In genomic region chr12:33096017-33096416, GRCm38 (mm10) we compare ENCODE assay signal across 29 mouse cellular contexts. TPM values are rescaled to one million over a fixed set of nuclear protein-coding genes. Genes with fewer than 3 reads are reported as not detected.
"Had no signal": no experiment of that assay in that cellular context is flagged by ENCODE, and none has a peak within 500 bp of the region (broad histone marks: within the 10 kb centered on the region; RNA-seq: fewer than 3 reads in every experiment).

No protein-coding gene starts in this region.

- H3K4me1 ChIP-seq: heart, embryonic 13.5 days; hindbrain, embryonic 13.5 days; hindbrain, embryonic 15.5 days; kidney, embryonic 15.5 days; limb, embryonic 12.5 days had no signal

- H3K4me3 ChIP-seq: heart, adult 2 months; heart, embryonic 13.5 days; heart, embryonic 15.5 days; hindbrain, embryonic 13.5 days; hindbrain, embryonic 15.5 days; kidney, embryonic 15.5 days; layer of hippocampus, adult 2 months; left cerebral cortex, adult 2 months; limb, embryonic 10.5 days; limb, embryonic 12.5 days had no signal

- H3K36me3 ChIP-seq: heart, embryonic 13.5 days; heart, embryonic 15.5 days; hindbrain, embryonic 13.5 days; hindbrain, embryonic 15.5 days; kidney, embryonic 15.5 days; limb, embryonic 10.5 days; limb, embryonic 12.5 days had no signal

- H3K27me3 ChIP-seq: heart, embryonic 15.5 days; hindbrain, embryonic 15.5 days; kidney, embryonic 15.5 days had no signal

- H3K9me3 ChIP-seq: heart, embryonic 13.5 days; heart, embryonic 15.5 days; hindbrain, embryonic 13.5 days; hindbrain, embryonic 15.5 days; kidney, embryonic 15.5 days; limb, embryonic 10.5 days; limb, embryonic 12.5 days had no signal

- H3K4me2 ChIP-seq: heart, embryonic 11.5 days; heart, embryonic 13.5 days; heart, embryonic 15.5 days; hindbrain, embryonic 13.5 days; hindbrain, embryonic 15.5 days; kidney, embryonic 15.5 days; limb, embryonic 12.5 days had no signal

- ATAC-seq: forebrain, postnatal 0 days; hindbrain, postnatal 0 days; intestine, embryonic 16.5 days had no signal

- H3K9ac ChIP-seq: forebrain, postnatal 0 days; heart, embryonic 13.5 days; heart, embryonic 15.5 days; hindbrain, embryonic 13.5 days; hindbrain, embryonic 15.5 days; kidney, embryonic 15.5 days; limb, embryonic 12.5 days had no signal

- DNase-seq: forebrain, postnatal 0 days; gastrocnemius, postnatal 14 days; gastrocnemius, postnatal 36 days; heart, adult 11 months; heart, adult 2 months; heart, postnatal 14 days; heart, postnatal 36 days; kidney, adult 11 months; kidney, adult 2 months; kidney, adult 9 months; kidney, postnatal 14 days; kidney, postnatal 36 days had no signal

- H3K27ac ChIP-seq: heart, adult 2 months; heart, embryonic 13.5 days; heart, embryonic 15.5 days; hindbrain, embryonic 13.5 days; hindbrain, embryonic 15.5 days; hindbrain, postnatal 0 days; kidney, embryonic 15.5 days; kidney, postnatal 0 days; layer of hippocampus, adult 2 months; left cerebral cortex, adult 2 months; limb, embryonic 10.5 days; limb, embryonic 12.5 days had no signal

RNA-seq across cellular contexts. Expression of gene Cdhr3, which starts 3.3 kb away (rescaled TPM):
- total RNA-seq: hematopoietic stem cell, adult 5-6 weeks; liver, adult 2 months had no signal
- polyA plus RNA-seq: heart, embryonic 11.5 days; intestine, embryonic 14.5 days; kidney, adult 2 months; kidney, postnatal 0 days; large intestine, adult 2 months; limb, embryonic 10.5 days; limb, embryonic 12.5 days; liver, adult 2 months had no signal
